Mouse (Mus musculus): Measurements from ENCODE around the gene Gm28053.
"Not testable (repeated sequence)": the region's sequence is repeated elsewhere in the genome, so short reads cannot be mapped to it uniquely, and the experiment has no call there.

Gm28053 gene

DNA sequence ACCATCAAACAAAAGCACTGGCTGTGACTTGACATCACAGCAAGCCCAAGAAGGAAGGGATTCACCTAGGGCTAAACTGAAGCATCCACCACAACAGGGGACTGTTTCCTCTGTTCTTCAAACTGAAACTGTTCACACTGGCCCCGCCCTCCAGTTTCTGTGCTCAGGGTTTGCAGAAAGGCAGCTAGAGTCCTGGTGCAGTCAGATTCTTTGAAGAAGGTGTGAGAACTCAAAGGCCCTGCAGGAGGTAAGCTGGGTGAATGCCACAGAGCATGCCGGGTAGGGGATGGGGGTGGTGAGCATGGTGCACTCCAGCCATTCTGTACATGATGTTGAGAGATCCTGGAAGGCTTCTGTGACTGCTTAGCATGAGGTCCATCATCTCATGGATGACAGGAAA lies at the start of gene Gm28053, which contains the start of gene Gimap7:
Gene Gm28053 (plus strand): TSS at position 153 of the 400 bp plus-strand sequence.
Gene Gimap7 (plus strand): TSS at position 167 of the 400 bp plus-strand sequence.
- no peak for DNase-seq (ENCODE audit: low spot score in 2 of 2)

DNA sequence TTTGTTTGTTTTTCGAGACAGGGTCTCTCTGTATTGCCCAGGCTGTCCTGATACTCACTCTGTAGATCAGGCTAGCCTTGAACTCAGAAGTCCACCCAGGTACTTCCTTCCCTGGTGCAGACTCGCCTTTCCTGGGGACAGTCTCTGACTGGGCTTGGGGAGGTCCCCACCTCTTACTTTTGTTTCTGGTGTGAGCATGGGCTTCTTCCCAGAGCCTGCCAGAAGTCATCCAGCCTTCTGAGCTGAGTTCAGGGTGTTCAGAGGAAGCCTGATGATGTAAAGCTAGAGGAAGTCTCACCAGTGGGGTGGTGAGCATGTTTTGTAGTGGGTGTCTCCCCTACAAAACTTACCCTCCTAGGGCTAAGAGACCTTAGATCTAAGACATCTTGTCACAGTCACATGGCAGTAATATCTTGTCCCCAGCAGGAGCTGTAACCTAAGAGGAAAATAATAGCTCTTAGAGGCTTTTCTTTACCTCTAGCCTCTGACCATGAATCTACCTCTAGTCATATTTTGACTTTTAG lies 48.9 kb upstream of the Gm28053 start:
- DNase-seq (ENCODE audit: low spot score in 2 of 2): no peak

DNA sequence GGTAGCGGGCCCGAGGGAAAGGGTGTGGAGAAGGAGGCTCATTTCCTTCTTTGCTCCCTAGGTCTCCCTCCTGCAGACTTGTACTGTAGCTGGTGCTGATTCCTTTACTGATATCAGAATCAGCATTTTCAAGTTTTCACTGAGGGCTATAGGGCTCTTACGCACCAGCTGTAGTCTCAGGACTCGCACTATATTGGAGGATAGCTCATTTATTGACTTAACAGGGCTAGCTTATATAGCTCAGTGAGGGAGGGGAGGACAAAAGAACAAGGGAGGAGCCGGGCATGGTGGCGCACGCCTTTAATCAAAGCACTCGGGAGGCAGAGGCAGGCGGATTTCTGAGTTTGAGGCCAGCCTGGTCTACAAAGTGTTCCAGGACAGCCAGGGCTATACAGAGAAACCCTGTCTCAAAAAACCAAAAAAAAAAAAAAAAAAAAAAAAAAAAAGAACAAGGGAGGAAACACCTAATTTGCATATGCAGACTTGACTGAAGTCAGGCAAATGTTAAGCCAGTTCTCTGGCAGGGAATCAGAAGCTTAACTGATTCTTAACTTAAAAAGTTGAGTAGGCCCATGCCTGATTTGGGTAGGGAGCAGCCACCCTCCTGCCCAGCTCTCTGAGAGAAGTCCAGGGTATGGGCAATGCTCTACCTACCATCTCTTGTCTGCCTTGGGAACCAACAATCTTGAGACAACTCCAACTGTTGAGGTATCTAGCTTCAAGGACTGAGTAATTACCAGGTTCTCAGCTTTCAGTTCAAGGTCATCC lies 43.9 kb upstream of the Gm28053 start:
- DNase-seq (ENCODE audit: low spot score in 2 of 2): no peak

DNA sequence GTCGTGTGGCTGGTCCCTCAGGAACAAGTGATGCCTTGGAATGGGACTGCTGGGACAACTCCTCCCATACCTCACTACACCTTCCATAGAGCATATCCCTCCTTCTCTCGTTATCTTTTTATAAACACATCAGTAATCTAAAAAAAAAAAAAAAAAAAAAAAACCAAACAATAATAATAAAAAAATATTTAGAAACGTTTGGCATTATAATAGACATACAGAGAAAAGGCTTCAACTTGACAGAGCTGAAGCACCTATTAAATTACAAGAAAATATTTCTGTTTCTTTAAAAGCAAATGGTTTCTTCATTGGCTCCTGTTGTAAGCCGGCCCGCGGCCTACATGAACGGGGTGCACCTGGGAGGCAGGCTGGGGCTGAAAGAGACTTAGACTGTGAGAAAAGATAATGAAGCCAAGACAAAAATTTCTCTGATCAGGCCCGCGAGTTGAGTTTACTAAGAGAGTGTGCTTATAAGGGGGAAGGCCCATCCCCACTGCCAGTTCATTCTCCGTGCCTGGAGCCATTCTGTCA lies 42.9 kb upstream of the Gm28053 start:
- DNase-seq (ENCODE audit: low spot score in 2 of 2): no peak

DNA sequence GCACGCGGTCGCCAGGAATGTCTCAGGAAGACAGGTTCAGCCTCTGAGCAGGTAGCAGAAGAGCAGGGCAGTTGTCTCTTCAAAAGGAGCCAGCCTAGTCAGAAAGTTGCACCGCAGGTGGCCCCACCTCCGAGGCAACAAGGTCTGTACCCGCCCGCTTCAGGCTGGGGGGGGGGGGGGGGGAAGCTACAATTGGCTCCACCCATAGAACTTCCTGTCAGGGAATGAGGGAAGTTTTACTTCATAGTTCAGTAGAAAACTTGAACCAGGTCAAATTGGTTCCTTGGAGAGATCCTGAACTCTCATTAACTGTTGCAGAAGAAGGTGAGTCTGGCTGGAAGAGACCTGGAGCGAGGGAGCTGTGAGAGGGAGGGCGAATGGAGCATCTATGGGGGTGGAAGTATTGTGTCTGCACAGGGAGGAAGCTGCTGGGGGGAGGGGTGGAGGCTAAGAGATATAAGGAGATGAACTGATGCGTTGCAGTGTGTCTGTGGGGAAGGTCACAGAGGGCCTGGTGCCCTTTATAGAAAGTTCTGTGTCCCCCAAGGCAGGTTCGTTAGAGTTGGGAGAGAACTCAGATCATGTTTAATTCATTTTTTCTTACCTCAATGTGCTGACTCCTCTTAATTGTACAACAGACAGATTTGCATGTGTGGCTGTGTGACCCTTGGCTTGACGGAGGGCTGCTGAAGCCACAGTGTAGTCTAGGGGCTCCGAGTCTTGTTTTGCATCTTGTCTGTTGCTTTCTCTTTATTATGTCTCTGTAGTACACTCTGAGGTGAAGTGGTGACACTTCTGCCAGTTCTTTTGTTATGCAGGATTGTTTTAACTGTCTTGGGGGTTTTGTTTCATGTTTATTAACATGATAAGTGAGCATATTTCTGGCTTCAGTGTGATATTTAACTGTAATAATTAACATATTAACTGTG lies 42.2 kb upstream of the Gm28053 start, which contains the start of gene Gimap9:
Gene Gimap9 (plus strand): TSS at position 199 of the 929 bp plus-strand sequence.
- DNase-seq (ENCODE audit: low spot score in 2 of 2): peak; percentile 44 to 53

DNA sequence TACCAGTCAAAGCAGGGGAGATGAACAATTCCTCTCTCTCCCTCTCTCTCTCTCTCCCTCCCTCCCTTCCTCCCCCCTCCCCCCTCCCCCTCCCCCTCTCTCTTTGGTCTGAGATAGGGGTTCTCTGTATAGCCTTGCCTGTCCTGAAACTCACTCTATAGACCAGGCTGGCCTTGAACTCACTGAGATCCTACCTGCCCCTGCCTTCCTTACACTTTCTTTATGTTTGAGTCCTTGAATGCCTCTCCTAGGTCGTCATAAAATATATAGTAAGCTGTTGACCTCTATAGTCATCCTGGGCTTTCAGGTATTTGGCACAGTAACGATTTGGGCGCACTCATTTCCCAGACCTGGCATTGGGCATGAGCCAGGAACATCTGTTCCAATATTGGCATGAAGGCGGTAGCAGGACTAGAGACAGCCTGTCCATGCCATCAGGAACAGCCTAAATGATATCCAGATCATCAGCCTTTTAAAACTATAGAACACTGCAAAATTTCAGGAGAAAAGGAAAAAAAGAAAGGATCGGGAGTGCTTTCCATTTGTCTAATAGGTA lies 41.5 kb upstream of the Gm28053 start:
- no peak for DNase-seq (ENCODE audit: low spot score in 2 of 2)

DNA sequence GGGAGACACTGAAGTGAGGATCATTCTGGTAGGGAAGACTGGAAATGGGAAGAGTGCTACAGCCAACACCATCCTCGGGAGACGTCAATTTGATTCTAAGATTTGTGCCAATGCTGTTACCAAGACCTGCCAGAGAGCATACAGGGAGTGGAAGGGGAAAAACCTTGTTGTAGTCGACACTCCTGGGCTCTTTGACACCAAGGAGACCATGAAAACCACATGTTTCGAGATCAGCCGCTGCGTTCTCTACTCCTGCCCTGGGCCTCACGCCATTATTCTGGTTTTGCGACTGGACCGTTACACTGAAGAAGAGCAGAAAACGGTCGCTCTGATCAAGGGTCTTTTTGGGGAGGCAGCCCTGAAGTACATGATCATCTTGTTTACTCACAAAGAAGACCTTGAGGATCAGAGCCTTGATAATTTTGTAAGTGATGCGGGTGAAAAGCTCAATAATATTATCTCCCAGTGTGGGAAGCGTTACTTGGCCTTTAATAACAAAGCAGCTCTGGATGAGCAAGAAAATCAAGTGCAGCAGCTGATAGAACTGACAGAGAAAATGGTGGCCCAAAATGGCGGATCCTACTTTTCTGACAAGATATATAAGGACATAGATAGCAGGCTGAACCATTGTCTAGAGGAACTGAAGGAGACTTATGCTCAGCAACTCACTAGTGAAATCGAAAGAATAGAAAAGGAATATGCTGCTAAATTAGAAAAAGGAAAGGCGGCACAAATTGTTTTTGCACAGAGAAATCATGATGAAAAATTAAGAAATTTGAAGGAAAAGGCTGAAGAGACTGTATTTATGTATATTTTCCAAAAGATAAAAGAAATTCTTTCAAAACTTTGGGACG lies 40.7 kb upstream of the Gm28053 start:
- DNase-seq (ENCODE audit: low spot score in 2 of 2): no peak

DNA sequence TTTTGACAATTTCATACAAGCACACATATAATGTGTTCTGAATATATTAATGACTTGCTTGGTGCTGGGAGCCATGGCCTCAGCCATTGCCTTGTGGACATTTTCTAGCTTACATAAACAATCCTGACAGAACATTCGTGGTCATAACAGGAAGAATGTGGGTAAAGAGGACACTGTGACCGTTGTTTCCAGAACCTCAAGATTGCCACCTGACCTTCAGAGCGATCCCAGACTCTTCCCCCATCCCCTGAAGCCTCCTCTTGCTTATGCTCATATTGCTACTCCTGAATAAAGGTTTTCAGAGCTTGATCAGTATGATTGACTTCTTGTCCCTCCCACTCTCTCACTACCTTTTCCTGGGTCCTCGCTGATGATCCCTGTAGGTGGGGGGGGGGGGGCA lies 40.0 kb upstream of the Gm28053 start:
- DNase-seq (ENCODE audit: low spot score in 2 of 2): no peak

DNA sequence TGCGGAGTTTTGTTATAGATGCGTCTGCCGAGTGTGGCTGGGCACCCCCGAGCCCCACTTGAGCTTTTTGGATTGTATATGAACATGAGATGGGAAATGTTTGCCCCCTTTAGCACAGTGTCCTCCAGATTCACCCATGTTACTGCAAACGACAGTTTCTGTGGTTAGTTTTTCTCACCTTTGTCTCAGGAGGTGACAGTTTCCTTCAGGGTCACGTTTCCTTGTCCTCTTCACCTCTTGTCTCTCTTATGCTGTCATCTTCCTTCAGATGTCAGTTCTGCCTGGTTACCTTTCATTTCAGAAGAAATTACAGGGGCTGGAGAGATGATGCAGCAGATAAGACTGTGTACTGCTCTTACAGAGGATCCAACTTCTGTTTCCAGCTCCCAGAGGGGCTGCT lies 38.7 kb upstream of the Gm28053 start:
- DNase-seq (ENCODE audit: low spot score in 2 of 2): no peak

DNA sequence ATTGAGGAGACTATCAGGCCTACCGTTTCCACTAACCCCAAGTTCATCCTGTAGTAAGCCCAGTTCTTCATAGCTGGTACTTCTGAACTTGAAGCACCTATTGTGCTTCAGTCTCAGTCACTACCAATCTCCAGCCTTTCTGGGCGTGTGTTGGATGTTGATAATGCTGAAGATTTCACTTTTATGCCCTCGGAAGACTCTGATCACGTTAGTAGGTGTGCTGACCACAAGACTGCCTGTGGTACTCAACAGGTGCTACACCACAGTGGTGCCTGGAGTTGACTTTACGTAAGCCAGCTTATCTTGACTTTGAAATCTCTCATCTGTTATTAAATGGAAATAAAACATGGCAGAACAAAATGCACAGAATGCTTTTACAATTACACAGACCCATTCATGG lies 38.0 kb upstream of the Gm28053 start:
- no peak for DNase-seq (ENCODE audit: low spot score in 2 of 2)

DNA sequence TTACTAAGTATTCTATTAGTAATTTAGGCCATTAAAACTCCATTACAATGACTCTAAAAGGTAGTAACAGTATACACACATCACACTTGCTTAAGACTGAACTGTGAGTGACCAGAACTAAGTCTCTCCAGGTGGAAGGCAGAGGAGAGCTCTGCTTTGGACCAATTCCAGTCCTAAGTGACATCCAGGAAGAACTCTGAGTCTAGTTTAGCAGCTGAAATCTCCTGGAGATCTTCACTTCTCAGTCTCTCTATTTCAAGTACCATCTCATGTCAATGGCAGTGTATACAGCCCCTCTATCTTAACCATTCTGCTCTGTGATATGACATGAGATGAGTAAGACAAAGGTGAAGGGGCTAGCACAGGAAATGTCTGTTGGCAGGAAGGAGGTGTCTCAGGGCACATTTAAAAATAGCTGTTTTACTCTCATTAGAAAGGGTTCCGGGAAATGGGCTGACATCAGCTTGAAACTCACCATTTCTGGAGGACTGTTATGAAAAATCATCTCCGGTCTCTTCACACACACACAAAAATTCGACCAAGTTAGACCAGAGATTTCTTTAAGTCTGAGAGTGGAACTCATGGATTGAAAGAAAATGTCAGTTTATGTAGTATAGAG lies 36.8 kb upstream of the Gm28053 start:
- no peak for DNase-seq (ENCODE audit: low spot score in 2 of 2)

DNA sequence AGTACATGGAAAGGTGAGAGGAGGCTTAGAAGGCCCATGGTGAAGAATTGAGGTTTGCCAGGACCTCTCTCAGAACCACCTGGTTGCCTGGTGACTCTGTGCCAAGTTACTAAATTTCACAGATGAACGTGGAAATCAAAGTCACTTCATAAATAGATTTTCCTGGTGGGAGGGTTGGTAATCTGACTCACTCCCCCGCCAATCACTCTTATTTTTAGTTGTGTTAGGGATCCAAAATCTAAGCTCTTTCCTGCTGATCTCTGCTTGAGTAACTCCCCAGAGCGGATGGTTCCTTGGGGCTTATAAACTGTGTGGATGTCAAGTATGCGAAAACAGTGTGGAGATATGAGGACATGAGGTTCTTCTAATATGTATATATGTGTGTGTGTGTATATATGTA lies 36.1 kb upstream of the Gm28053 start:
- DNase-seq (ENCODE audit: low spot score in 2 of 2): no peak

DNA sequence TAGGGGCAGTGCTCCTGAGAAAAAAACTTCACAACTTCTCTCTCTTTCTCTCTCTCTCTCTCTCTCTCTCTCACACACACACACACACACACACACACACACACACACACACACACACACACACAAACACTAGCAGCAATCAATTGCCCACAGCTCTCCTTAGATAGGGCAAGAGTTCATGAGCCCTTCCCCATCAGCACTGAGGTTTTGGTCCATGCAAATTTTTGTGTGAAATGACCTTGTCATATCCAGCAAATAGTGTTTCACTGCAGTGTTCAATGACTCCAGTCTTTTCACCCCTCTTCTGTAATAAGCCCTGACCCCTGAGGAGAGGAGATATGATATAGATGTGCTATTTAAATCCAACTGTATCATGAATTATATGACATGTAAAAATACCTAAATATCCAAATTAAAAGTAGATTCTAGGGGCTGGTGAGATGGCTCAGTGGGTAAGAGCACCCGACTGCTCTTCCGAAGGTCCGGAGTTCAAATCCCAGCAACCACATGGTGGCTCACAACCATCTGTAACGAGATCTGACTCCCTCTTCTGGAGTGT lies 35.1 kb upstream of the Gm28053 start:
- DNase-seq (ENCODE audit: low spot score in 2 of 2): not testable (repeated sequence)

DNA sequence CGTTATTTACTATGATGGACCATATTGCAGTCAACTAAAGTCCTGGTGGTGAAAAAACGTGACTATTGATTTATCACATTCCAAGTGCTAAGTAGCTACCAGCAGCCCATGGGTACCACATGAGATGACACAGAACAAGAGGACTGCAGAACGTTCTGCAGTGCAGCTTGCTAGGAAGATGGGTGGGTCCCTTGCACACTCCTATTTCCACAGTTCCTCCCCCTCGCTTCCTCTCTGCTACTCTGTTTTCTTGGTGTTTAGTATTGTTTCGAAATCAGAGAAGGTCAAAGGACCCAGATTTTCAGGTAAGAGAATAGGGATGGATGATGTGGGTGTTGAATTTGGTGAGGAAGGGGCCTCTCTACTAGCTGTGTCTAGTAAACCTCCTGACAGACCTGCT lies 34.1 kb upstream of the Gm28053 start, which contains the start of gene Gimap4:
Gene Gimap4 (plus strand): TSS at position 231 of the 400 bp plus-strand sequence.
- peak in 1 of 2 experiments; percentile 34 for DNase-seq (ENCODE audit: low spot score in 2 of 2)

DNA sequence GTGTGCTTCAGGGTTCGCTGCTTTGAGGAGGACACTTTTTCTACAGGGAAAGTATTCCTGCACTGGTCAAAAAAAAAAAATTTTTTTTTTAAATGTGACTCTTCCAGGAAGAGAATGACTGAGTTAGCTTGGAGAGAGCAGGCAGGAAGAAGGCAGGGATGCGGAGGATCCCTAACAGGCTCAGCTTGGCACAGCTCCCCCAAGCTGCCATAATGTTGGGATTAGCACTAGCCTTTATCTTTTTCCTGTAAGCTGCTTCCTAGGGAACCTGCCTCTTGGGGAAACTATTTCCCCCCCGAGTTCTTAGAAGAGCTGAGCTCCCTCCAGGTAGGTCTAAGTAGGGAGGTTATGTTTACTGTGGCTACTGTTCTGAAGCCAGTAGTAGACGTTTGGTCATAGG lies 33.6 kb upstream of the Gm28053 start:
- no peak for DNase-seq (ENCODE audit: low spot score in 2 of 2)

DNA sequence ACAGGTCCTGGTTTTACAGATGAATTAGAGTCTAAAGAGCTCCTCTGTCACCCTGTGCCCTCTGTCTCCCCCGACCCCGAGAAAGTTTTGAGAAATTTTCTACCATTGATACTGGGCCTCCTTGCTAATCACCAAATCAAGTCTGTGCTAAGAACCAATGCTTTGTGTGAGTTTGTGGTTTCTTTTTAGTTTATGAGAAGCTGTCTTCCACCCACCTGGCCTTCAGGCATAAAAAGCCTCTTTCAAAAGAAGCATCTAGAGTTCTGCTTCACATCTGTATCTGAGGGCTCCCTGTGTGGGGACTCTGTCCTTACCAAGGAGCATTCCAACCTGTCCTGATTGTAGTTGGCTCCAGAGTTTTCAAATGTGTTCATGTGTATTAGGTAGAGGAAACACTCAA lies 33.2 kb upstream of the Gm28053 start:
- DNase-seq (ENCODE audit: low spot score in 2 of 2): no peak

DNA sequence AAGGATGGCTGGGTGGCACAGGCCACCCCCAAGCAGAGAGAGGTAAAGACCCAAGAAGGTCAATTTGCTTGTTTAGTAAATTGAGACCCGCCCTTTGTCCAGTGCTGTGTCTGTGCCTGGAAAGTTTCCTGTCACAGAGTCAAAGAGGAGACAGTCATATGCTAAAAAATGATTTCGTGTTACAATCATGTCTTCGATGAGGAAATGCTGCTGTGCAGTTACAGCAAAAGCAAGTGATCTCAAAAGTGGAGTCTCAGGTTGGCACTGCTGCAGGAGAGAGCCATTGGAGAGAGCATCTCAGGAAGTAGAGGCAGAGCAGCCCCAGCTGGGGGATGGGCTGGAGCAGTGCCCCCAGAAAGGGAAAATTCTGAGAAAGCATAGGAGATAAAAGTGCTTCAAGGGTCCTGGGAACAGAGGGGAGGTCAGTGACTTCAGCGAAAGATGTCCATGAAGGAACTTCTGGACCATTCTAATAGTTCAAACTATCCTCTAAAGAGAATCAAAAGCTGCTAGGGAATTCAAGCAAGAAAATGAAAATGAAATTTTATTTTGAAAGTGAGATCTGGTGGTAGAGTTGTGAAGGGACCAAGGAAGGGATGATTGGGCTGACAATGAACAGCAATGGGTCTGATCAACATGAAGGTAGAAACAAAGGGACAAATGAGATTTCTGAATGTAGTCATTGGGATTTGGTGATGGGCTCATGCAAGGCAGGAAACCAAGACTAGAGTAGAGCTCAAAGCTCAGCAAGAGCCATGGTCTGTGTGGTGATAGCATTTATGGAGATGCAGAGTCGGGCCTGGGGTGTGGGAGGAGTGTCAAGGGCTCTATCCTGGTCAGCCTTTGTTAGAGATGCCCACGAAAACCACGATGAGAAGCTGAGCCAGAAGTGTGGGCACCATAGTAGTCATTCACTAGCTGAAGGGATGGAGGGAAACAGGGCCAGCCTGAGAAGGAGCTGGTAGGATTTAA lies 32.4 kb upstream of the Gm28053 start:
- no peak for DNase-seq (ENCODE audit: low spot score in 2 of 2)

DNA sequence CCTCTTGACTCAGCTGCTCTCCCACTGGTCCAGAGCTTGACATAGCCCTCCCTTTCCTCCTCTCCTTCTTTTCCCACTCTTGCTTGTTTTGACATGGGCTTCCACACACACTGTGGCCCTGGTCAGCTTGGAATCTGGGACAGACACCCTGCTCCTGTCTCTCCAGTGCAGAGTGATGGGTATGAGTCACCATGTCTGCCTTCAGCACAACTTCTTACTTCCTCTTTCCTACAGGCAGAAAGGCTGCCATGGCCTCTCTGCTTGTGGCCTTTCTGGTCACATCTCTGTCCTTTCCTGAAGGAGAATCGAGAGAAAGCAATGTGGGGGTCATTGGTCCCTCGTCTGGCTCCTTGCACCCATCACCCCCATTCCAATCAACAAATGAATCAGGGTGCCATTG lies 31.3 kb upstream of the Gm28053 start:
- no peak for DNase-seq (ENCODE audit: low spot score in 2 of 2)

DNA sequence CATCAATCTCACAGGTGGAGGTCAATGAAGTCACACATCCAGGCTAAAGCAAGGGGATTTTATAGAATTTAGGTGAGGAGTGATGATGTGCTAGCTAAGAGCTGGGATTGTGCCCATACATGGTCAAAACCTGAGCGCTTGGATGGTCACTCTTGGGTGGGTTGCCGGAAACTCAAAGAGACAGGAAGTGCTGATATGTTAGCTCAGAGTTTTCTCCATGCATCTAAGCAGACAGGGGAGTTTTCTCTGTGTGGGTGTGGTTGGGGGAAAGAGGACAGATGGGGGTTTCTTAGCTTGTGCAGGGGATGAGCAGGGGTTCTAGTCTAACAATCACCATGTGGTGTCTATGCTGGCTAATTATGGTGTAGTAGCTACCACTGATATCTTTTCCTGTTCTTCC lies 29.1 kb upstream of the Gm28053 start:
- no peak for DNase-seq (ENCODE audit: low spot score in 2 of 2)
